Mouse (Mus musculus) right cerebral cortex, postnatal 25 days (tissue): ENCODE results near the gene Mmrn2.
"Not testable (repeated sequence)": the region's sequence is repeated elsewhere in the genome, so short reads cannot be mapped to it uniquely, and the experiment has no call there.

Experiments
- DNase-seq: peaks from one replicate; pipeline ENCODE4 v3.0.0; 2022

Gene Mmrn2

GRCm38 (mm10) chr14:34410716-34411115, 35.5 kb downstream of the Mmrn2 start:
- no peak for DNase-seq

- DNase-seq: no peak
Observed at GRCm38 (mm10) chr14:34412164-34412896, 37.1 kb downstream of the Mmrn2 start.

- not testable (repeated sequence) for DNase-seq
Observed at GRCm38 (mm10) chr14:34416946-34417345, 41.7 kb downstream of the Mmrn2 start.

DNA sequence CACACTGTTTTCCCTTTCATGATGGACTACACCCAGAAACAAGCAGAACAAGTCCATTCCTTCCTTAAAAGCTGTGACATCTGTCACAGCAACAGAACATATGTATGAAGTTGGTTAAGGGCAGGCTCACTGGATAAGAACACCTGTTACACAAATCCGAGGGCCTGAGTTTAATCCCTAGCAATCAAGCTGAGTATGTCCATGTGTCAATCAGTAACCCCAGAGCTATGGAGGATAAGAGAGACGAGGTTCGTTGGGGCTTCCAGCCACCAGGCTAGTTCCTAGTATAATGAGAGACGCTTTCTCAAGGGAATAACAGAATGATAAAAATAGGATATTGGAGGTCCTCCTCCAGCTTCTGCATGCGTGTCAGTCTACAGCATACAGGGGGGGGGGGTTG, 42.2 kb downstream of the Mmrn2 start:
- DNase-seq: no peak

DNA sequence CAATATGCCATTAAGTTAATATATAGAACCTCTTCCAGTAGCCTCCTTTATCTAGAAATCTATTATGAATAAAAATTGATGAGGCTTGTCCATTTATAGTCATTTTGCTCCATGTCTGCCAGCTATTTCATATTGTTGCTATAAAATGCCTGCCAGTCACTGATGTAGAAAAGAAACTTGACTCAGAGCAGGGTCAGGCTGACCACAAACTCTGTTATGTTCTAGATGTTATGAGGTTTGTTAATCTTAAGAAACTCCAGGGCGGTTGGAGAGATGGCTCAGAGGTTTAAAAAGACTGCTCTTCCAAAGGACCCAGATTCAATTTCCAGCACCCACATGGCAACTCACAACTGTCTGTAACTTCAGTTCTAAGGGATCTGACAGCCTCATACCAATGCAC, 45.8 kb downstream of the Mmrn2 start:
- no peak for DNase-seq

DNA sequence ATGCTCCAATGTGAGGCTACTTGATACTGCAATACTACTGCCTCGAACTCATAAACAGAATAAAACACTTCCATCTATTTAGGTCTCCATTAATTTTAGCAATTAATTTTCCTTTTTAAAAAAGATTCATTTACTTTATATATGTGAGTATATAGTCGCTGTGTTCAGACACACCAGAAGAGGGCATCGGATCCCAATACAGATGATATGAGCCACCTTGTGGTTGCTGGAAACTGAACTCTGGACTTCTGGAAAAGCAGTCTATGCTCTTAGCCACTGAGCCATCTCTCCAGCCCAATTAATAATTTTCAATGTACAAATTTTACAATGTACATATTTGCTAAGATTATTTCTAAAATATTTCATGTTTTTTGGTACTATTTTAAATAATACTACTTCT, 53.0 kb downstream of the Mmrn2 start:
- DNase-seq: no peak

GRCm38 (mm10) chr14:34429069-34429468, 53.8 kb downstream of the Mmrn2 start:
- no peak for DNase-seq

DNA sequence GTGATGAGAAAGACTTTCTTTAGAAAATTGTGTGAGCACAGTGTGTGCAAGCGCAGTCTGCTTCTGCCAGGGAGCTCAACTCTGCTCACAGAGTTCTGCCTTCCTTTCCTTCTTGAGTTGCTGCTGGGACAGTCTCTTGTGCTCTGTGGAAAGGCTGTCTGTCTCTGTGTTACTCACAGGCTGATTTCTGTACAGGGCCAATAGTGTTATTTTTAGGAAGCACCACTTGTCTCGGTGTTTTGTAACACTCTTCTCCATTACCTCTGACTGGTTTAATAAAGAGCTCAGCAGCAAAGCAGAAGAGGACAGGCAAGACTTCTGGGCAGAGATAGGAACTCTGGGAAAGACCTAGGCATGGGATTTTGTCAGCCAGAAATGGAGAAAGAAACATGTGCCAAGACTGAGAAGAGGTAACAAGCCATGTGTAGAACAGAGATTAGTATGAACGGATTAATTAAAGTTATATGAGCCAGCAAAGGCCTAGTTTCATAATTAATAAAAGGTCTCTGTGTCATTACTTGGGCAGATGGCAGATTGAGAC, 65.3 kb downstream of the Mmrn2 start:
- no peak for DNase-seq

DNA sequence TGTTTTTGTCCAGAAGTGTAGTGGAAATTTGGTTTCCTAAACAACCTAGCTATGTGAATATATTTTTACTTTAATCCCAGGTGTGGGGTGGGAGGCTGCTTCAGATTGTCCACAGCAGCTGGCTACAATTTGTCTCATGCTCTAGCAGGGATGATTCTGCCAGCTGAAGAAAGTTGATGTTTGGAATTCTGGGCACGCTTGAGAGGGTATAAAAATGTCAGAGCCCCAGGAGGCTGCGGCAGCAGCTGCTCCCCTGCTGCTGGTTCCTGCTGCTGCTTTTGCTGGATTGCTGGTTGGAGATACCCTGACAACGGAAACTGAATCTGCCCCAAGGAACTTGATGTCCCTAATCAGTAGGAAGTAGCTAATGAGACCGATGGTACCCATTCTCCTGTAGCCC, 67.3 kb downstream of the Mmrn2 start:
- no peak for DNase-seq

DNA sequence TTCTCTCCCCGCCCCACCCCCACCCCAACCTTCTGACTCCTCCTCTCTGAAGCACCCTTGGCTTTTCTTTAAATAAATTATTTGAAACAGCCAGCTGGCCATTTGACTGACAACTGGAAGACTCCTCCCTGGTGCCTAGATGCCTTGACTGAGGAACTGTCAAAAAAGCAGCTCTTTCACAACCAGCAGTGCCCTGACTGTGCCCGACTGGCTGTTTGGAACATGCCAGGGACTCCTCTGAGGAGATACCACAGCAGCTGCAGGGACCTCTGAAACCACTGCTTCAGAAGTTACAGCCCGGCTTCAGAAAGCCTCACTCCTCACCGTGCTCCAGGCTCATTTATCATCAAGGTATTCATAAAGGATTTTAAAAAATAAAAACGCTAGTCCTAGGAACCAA, 69.1 kb downstream of the Mmrn2 start:
- no peak for DNase-seq

DNA sequence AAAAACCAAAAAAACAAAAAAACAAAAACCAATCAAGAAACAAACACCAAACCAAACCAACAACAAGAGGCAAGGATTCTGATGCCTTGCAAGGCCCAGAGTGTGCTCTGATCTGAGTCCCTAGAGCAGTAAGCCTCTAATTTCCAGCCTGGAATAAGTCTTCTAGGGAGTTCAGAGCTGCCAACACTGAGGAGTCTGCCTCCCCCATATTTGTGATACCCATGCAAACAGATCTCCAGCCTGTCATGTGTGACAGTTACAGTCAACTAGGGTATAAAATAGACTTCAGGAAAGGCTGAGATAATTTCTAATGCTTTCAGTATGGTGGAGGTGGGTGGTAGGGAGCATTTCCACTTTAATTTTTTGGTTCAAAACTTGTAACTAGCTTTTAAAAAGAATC, 69.7 kb downstream of the Mmrn2 start:
- no peak for DNase-seq

DNA sequence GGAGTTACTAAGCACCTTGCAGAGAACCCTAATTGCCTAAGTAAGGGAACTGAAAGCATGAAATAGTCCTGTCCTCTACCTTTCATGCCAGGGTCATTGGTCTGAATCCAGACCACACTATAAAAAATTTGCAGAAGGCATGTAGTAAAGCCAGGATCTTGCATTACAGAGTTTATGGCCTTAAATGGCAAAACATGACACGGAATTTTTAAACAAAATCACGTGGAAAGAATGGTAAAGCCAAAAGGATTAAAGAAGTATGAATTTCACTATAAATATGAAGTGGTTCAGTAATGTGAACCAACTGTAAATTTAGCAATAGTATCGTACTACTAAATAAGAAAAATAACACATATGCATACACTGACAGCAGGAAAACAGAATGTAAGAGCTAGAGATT, 70.1 kb downstream of the Mmrn2 start:
- no peak for DNase-seq

- DNase-seq: no peak
Observed at GRCm38 (mm10) chr14:34446624-34447023, 71.4 kb downstream of the Mmrn2 start.

GRCm38 (mm10) chr14:34447659-34448058, 72.4 kb downstream of the Mmrn2 start:
- DNase-seq: no peak

DNA sequence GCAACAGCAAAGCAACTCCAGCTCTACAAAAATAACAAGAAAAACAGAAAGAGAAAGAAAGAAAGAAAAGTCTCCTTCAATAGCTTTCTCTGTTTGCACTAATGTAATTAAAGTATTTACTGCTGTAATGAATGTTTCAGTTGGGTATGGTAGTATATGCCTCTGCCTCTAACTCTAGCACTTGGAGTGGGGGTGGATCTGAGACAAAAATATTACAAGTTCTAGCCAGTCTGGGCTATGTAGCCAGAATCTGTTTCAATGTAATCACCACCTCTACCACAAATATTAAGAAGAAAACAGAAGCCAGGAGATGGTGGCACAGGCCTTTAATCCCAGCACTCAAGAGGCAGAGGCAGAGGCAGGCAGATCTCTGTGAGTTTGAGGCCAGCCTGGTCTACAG, 73.1 kb downstream of the Mmrn2 start:
- DNase-seq: no peak

- no peak for DNase-seq
Observed at GRCm38 (mm10) chr14:34449807-34450206, 74.5 kb downstream of the Mmrn2 start.

GRCm38 (mm10) chr14:34450451-34450850, 75.2 kb downstream of the Mmrn2 start:
- DNase-seq: no peak

- DNase-seq: no peak
Observed at GRCm38 (mm10) chr14:34451872-34452271, 76.6 kb downstream of the Mmrn2 start.

GRCm38 (mm10) chr14:34453648-34454047, 78.4 kb downstream of the Mmrn2 start:
- DNase-seq: no peak
